Comparison of ENCODE assay signal across 9 mouse cellular contexts in genomic region chr1:72842666-72843459, GRCm38 (mm10).
"Had no signal": no experiment of that assay in that cellular context is flagged by ENCODE, and none has a peak within 500 bp of the region (broad histone marks: within the 10 kb centered on the region; RNA-seq: fewer than 3 reads in every experiment).

No protein-coding gene starts in this region.

- DNase-seq: kidney, adult 8-10 months; kidney, postnatal 36 days; layer of hippocampus, adult 9-11 months; thymus, adult 18-20 months; thymus, postnatal 14 days had no signal

- H3K36me3 ChIP-seq: liver, embryonic 12.5 days; lung, embryonic 15.5 days had no signal

- H3K9ac ChIP-seq: limb, embryonic 12.5 days; liver, embryonic 12.5 days; lung, embryonic 15.5 days; midbrain, embryonic 13.5 days had no signal

- H3K4me3 ChIP-seq: limb, embryonic 12.5 days; liver, embryonic 12.5 days; lung, embryonic 15.5 days; midbrain, embryonic 13.5 days had no signal

- ATAC-seq: liver, embryonic 12.5 days; midbrain, embryonic 13.5 days had no signal

- H3K27me3 ChIP-seq: limb, embryonic 12.5 days; liver, embryonic 12.5 days; lung, embryonic 15.5 days; midbrain, embryonic 13.5 days had no signal

- H3K9me3 ChIP-seq: limb, embryonic 12.5 days; liver, embryonic 12.5 days; lung, embryonic 15.5 days; midbrain, embryonic 13.5 days had no signal

- H3K4me1 ChIP-seq: limb, embryonic 12.5 days; liver, embryonic 12.5 days; lung, embryonic 15.5 days; midbrain, embryonic 13.5 days had no signal

- H3K4me2 ChIP-seq: limb, embryonic 12.5 days; liver, embryonic 12.5 days; lung, embryonic 15.5 days; midbrain, embryonic 13.5 days had no signal

- H3K27ac ChIP-seq: limb, embryonic 12.5 days; liver, embryonic 12.5 days; lung, embryonic 15.5 days; midbrain, embryonic 13.5 days had no signal
